ENCODE assay signal across 7 mouse cellular contexts in genomic region chr4:49059402-49060381, GRCm38 (mm10). TPM values are rescaled to one million over a fixed set of nuclear protein-coding genes. Genes with fewer than 3 reads are reported as not detected.
A peak's percentile ranks its signal among the peaks of the same experiment; 100 is the strongest.
DNase-seq lines count a peak whose midpoint lies in the region; ATAC-seq and TF ChIP-seq lines count a peak whose summit lies in the region.

No protein-coding gene starts in this region.

- peak overlapping the region; percentile 63 for H3K9ac ChIP-seq in limb, embryonic 12.5 days (replicated peaks)
- H3K9ac ChIP-seq in neural tube, embryonic 13.5 days, result peak overlapping the region; percentile 92

- H3K4me1 ChIP-seq in cerebellum, adult 2 months (ENCODE audit: control insufficient read depth, insufficient read depth, low read length), result no peaks in the 10 kb centered on the region
- H3K4me1 ChIP-seq in limb, embryonic 12.5 days (replicated peaks), result peaks cover 15% of the 10 kb centered on the region
- peaks cover 50% of the 10 kb centered on the region for H3K4me1 ChIP-seq in neural tube, embryonic 13.5 days (replicated peaks)

- no peak overlapping the region for H3K27ac ChIP-seq in cerebellum, adult 2 months (ENCODE audit: insufficient read depth, low read length)
- H3K27ac ChIP-seq in limb, embryonic 12.5 days, result no peak overlapping the region
- peak overlapping the region; percentile 96 for H3K27ac ChIP-seq in neural tube, embryonic 13.5 days (replicated peaks)

- peak overlapping the region; percentile 57 for H3K4me3 ChIP-seq in cerebellum, adult 2 months (replicated peaks; ENCODE audit: insufficient read depth, low read depth, low read length)
- peak overlapping the region; percentile 62 for H3K4me3 ChIP-seq in limb, embryonic 12.5 days (replicated peaks)
- H3K4me3 ChIP-seq in neural tube, embryonic 13.5 days, result peak overlapping the region; percentile 86

- no peaks in the 10 kb centered on the region; the same call in 1 of the 2 replicates for H3K27me3 ChIP-seq in cerebellum, adult 2 months (ENCODE audit: control insufficient read depth, insufficient read depth, low read length)
- H3K27me3 ChIP-seq in limb, embryonic 12.5 days, result peaks cover 29% of the 10 kb centered on the region
- no peaks in the 10 kb centered on the region for H3K27me3 ChIP-seq in neural tube, embryonic 13.5 days

- H3K9me3 ChIP-seq in limb, embryonic 12.5 days, result no peaks in the 10 kb centered on the region
- no peaks in the 10 kb centered on the region for H3K9me3 ChIP-seq in neural tube, embryonic 13.5 days

- DNase-seq in adrenal gland, adult 2 months, result peak; percentile 29
- DNase-seq in cerebellum, adult 2 months, result peak; percentile 61 to 64
- DNase-seq in forelimb bud, embryonic 11.5 days (ENCODE audit: low read depth, low spot score), result peak; percentile 47
- peak; percentile 38 for DNase-seq in kidney, adult 18-20 months
- DNase-seq in T-cell, adult 2 months (ENCODE audit: low spot score), result no peak

- WGBS in cerebellum, adult 2 months, result 2% methylated on average over 62 of the region's 62 CpGs
- under 1% methylated on average over 62 of the region's 62 CpGs for WGBS in limb, embryonic 12.5 days
- under 1% methylated on average over 62 of the region's 62 CpGs for WGBS in neural tube, embryonic 13.5 days

- no peak for TF ChIP-seq POLR2A in cerebellum, adult 2 months (IDR thresholded peaks at IDR 0.05; ENCODE audit: borderline replicate concordance, insufficient read depth, low read length)

- peak overlapping the region; percentile 98 for H3K4me2 ChIP-seq in limb, embryonic 12.5 days
- peak overlapping the region; percentile 77 for H3K4me2 ChIP-seq in neural tube, embryonic 13.5 days

- peak; percentile 73 for ATAC-seq in limb, embryonic 12.5 days (ENCODE audit: insufficient number of reproducible peaks, insufficient read depth, low FRiP score, low TSS enrichment, low read depth)
- peak; percentile 92 for ATAC-seq in neural tube, embryonic 13.5 days (ENCODE audit: low read depth)

- TF ChIP-seq CTCF in cerebellum, adult 2 months (IDR thresholded peaks at IDR 0.05; ENCODE audit: borderline replicate concordance, insufficient read depth, low read depth, low read length), result no peak

- no peaks in the 10 kb centered on the region for H3K36me3 ChIP-seq in limb, embryonic 12.5 days
- H3K36me3 ChIP-seq in neural tube, embryonic 13.5 days, result no peaks in the 10 kb centered on the region

RNA-seq across cellular contexts. Expression of gene Plppr1, which starts 0.6 kb away (rescaled TPM):
- not detected for total RNA-seq in adrenal gland, adult 2 months (2021)
- not detected in 2 replicates for polyA plus RNA-seq in adrenal gland, adult 2 months (2012; rRNA removed)
- 1.7 and 2.0 TPM in 2 replicates for polyA plus RNA-seq in cerebellum, adult 2 months (2012; rRNA removed)
- polyA plus RNA-seq in limb, embryonic 12.5 days (2016; fragmentation: Nextera tagmentation; extraction: Ambion mirVana), result 2.1 and 2.4 TPM in 2 replicates
- polyA plus RNA-seq in neural tube, embryonic 13.5 days (2015; fragmentation: Nextera tagmentation; extraction: Ambion mirVana), result 75.8 and 77.0 TPM in 2 replicates

Comparison
In these comparisons a context has a peak if more than half of its experiments do, and no peak if none do; other contexts are left out.
1. RNA of gene Plppr1, which starts 0.6 kb away (polyA plus RNA-seq): 75.8 to 77.0 TPM in neural tube, embryonic 13.5 days; 2.1 to 2.4 TPM in limb, embryonic 12.5 days, 1.7 to 2.0 TPM in cerebellum, adult 2 months and not detected in adrenal gland, adult 2 months; every median in the first group is over 10 times any median in the second.
2. Peak in every context shown above with its lines, with median percentiles within 50 percentile points of each other: H3K4me3 ChIP-seq.